Mouse (Mus musculus): ENCODE data around the gene Col1a1.
A peak's percentile ranks its signal among the peaks of the same experiment; 100 is the strongest.

Col1a1 gene

DNA sequence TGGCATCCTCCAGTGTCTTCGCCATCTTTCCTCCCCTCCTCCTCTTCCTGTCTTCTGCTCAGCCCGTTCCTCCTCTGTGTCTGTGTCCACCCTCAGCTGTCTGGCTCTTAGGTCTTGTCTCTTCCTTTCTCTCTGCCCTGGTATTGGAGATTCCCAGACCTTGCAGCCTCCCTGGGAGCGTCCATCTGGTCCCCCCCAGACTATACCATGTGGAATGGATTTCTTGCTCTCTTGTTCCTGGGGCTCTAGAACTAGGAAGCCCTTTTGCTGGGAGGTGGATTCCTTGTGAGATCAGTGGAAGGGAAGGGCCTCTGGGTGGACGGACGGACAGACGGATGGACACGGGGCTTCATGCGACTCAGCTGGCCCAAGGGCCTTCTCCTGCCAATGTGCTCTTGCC lies 60.1 kb downstream of the Col1a1 start:
- DNase-seq (ENCODE audit: low spot score), result no peak

DNA sequence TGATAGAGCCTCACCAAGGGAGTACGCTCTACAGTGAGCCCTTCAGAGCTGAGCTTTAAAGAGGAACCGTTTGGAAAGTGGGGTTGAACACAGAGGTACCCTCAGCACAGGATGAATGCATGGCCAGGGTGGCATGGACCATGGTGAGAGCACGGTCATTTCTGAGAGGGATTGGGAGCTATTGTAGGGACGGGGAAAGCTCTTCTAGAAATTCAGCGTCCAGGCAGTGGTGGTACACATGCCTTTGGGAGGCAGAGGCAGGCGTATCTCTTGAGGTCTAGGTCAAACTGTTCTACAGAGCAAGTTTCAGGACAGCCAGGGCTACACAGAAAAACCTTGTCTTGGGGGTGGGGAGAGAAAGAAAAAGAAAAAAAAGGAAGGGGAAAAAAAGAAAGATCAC lies 61.0 kb downstream of the Col1a1 start:
- DNase-seq (ENCODE audit: low spot score), result no peak

DNA sequence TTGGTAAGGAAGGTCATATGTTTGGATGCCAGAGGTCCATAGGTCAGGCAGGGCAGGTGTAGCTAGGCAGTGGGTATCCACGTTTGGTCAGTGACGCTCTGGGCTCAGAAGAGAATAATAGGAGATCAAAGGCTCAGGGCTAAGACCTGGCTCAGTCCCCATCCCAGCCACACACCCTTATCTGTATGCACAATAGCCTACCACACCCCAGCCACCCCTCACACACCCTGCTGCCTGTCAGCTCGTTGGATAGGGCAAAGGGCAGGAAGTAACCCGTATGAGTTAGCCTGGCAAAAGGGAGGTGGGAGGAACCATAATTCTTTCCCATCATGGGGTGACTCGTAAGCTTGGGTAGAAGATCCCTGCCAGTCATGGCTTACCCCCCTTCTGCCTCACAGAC lies 61.6 kb downstream of the Col1a1 start:
- no peak for DNase-seq (ENCODE audit: low spot score)

DNA sequence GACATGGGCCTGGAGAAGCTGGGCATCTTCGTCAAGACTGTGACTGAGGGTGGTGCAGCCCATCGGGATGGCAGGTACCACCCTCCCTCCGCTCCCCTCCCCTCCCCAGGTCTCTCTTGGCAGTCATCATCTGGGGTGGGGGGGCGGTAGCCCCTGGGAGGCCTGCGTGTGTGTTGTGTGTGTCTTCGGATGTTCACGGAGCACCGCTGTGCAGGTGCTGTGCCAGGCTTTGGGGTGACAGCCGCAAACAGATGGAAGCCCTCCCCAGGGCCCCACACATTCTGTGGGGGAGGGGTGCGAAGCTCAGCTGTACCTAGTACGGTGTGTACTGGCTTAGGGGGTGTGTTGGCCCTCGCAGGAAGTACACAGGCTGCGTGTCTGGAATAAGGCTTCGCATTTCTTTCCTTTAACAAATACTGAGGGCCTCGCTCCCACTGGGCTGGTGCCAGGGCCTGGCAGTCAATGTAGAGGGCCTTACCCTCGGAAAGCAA lies 62.1 kb downstream of the Col1a1 start:
- DNase-seq (ENCODE audit: low spot score), result no peak

DNA sequence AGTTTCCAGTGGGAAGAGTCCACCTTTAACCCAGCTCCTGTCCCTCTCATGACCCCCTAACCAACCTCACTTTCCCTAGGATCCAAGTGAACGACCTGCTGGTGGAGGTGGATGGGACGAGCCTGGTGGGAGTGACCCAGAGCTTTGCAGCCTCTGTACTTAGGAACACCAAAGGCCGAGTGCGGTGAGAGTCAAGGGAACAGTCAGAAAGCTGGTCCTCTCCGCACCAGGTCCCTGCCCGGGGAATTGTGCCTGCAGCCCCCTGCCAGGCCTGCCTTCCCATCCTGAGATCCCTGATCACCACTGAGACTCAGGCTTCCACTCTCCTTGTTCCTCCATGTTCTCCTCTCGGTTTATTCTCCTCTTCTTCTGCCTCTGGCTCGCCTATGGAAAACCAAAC lies 64.1 kb downstream of the Col1a1 start:
- no peak for DNase-seq (ENCODE audit: low spot score)

DNA sequence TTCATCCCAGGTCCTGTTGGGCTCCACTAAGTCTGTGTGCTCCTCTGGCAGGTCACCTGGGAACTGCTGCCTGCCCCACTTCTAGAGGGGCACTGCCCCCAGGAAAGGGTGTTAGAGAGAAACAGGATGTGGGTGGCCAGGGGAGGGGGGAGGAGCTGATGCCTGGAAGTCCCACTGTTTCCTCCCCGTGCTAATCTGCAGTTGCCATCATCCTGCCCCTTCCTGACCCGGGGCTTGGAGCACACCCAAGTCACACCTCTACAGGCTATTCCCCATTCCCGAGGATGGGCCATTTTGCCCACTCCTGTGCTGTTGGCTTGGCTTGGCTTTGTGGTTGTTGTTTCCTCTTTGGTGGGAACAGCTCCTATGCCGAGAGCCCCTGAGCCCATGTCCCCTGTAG lies 64.5 kb downstream of the Col1a1 start:
- DNase-seq (ENCODE audit: low spot score), result no peak

GRCm38 (mm10) chr11:95001058-95001457 lies 65.0 kb downstream of the Col1a1 start:
- DNase-seq (ENCODE audit: low spot score), result peak; percentile 89

GRCm38 (mm10) chr11:95001584-95002347 lies 65.7 kb downstream of the Col1a1 start:
- DNase-seq (ENCODE audit: low spot score), result no peak

Data from embryo, embryonic 10 days (tissue).